Mouse (Mus musculus): ENCODE results near the gene Snu13. TPM values are rescaled to one million over a fixed set of nuclear protein-coding genes. Genes with fewer than 3 reads are reported as not detected.

The Snu13 gene
- polyA plus RNA-seq, 1 experiment from 2014 or later, result 249 TPM

Other genes with a start within 250 kb of the Snu13 start
- gene Tef, start 245.2 kb downstream of the Snu13 start, polyA plus RNA-seq (2015; fragmentation: Nextera tagmentation; extraction: Ambion mirVana), result 22.7 and 22.8 TPM in 2 replicates
- gene Tob2, start 188.8 kb downstream of the Snu13 start, polyA plus RNA-seq (2015; fragmentation: Nextera tagmentation; extraction: Ambion mirVana), result 15.6 and 17.1 TPM in 2 replicates
- 107 and 117 TPM in 2 replicates for gene Phf5a, start 175.7 kb downstream of the Snu13 start, polyA plus RNA-seq (2015; fragmentation: Nextera tagmentation; extraction: Ambion mirVana)
- 252 and 272 TPM in 2 replicates for gene Aco2, start 175.3 kb downstream of the Snu13 start, polyA plus RNA-seq (2015; fragmentation: Nextera tagmentation; extraction: Ambion mirVana)
- gene Polr3h, start 121.4 kb downstream of the Snu13 start, polyA plus RNA-seq (2015; fragmentation: Nextera tagmentation; extraction: Ambion mirVana), result 74.3 and 77.2 TPM in 2 replicates
- 241 and 293 TPM in 2 replicates for gene Csdc2, start 110.8 kb downstream of the Snu13 start, polyA plus RNA-seq (2015; fragmentation: Nextera tagmentation; extraction: Ambion mirVana)
- 81.4 and 107 TPM in 2 replicates for gene Pmm1, start 86.7 kb downstream of the Snu13 start, polyA plus RNA-seq (2015; fragmentation: Nextera tagmentation; extraction: Ambion mirVana)
- gene 1700029P11Rik, start 67.1 kb downstream of the Snu13 start, polyA plus RNA-seq (2015; fragmentation: Nextera tagmentation; extraction: Ambion mirVana), result not detected in 2 replicates
- 36.5 and 37.3 TPM in 2 replicates for gene Xrcc6, start 59.8 kb downstream of the Snu13 start, polyA plus RNA-seq (2015; fragmentation: Nextera tagmentation; extraction: Ambion mirVana)
- gene Desi1, start 13.7 kb downstream of the Snu13 start, polyA plus RNA-seq (2015; fragmentation: Nextera tagmentation; extraction: Ambion mirVana), result 46.4 and 47.2 TPM in 2 replicates
- not detected in 2 replicates for gene 4930407I10Rik, start 11.6 kb upstream of the Snu13 start, polyA plus RNA-seq (2015; fragmentation: Nextera tagmentation; extraction: Ambion mirVana)
- 0.05 TPM in 1 of 2 replicates, not detected in the other for gene Mei1, start 22.4 kb upstream of the Snu13 start, polyA plus RNA-seq (2015; fragmentation: Nextera tagmentation; extraction: Ambion mirVana)
- gene Ccdc134, start 80.3 kb upstream of the Snu13 start, polyA plus RNA-seq (2015; fragmentation: Nextera tagmentation; extraction: Ambion mirVana), result 10.5 and 11.3 TPM in 2 replicates
- 194 and 218 TPM in 2 replicates for gene Srebf2, start 99.6 kb upstream of the Snu13 start, polyA plus RNA-seq (2015; fragmentation: Nextera tagmentation; extraction: Ambion mirVana)
- 0.77 and 1.0 TPM in 2 replicates for gene Shisa8, start 165.2 kb upstream of the Snu13 start, polyA plus RNA-seq (2015; fragmentation: Nextera tagmentation; extraction: Ambion mirVana)
- 0.14 TPM in 1 of 2 replicates, not detected in the other for gene Tnfrsf13c, start 176.8 kb upstream of the Snu13 start, polyA plus RNA-seq (2015; fragmentation: Nextera tagmentation; extraction: Ambion mirVana)
- gene Cenpm, start 197.2 kb upstream of the Snu13 start, polyA plus RNA-seq (2015; fragmentation: Nextera tagmentation; extraction: Ambion mirVana), result 12.7 and 13.9 TPM in 2 replicates
- gene 1500009C09Rik, start 204.8 kb upstream of the Snu13 start, polyA plus RNA-seq (2015; fragmentation: Nextera tagmentation; extraction: Ambion mirVana), result 21.0 and 21.7 TPM in 2 replicates
- 406 and 437 TPM in 2 replicates for gene Sept3, start 227.3 kb upstream of the Snu13 start, polyA plus RNA-seq (2015; fragmentation: Nextera tagmentation; extraction: Ambion mirVana)

All from midbrain, embryonic 16.5 days (tissue).